Mouse (Mus musculus): ENCODE data around the gene Il9r.
A peak's percentile ranks its signal among the peaks of the same experiment; 100 is the strongest.
"Not testable (repeated sequence)": the region's sequence is repeated elsewhere in the genome, so short reads cannot be mapped to it uniquely, and the experiment has no call there.

Il9r gene

DNA sequence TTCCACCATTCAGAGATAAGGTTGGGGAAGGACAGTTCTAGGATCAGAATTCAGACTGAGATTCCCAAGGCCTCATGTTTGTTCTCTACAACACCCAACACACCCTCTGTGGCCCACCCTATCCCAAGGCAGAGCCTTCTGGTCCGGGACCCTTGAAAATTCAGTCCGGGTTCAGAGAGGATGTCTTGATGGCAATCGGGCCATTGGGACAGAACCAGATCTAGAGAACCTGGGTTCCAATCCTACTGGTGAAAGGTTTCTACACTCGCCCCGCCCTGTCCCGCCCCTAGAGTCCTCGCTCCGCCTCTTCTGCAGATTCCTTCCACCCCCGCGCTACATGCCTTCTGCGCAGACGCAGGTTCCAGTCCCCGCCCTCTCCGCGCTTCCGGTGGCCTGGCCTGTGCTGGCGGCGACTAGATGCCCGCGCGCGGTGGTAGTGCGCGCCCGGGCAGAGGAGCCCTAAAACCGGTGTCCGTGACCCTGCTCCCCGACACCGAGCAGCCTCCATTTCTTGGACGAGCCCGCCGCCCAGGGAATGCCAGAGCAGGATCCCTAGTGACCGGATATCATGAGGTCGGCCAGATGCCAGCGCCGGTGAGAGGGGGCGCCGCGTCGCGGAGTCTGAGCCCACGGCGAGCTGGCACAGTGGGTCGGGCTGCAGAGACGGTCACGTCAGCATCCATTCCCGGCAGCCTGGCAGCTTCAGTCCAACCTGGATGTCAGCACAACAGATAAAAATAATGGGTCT is 26.2 kb upstream of the Il9r start, which contains the start of gene Mpg:
Mpg (plus strand) TSS at position 382 of the 748 bp plus-strand sequence.
- DNase-seq (ENCODE audit: low read depth, low spot score) = peak; percentile 82

DNA sequence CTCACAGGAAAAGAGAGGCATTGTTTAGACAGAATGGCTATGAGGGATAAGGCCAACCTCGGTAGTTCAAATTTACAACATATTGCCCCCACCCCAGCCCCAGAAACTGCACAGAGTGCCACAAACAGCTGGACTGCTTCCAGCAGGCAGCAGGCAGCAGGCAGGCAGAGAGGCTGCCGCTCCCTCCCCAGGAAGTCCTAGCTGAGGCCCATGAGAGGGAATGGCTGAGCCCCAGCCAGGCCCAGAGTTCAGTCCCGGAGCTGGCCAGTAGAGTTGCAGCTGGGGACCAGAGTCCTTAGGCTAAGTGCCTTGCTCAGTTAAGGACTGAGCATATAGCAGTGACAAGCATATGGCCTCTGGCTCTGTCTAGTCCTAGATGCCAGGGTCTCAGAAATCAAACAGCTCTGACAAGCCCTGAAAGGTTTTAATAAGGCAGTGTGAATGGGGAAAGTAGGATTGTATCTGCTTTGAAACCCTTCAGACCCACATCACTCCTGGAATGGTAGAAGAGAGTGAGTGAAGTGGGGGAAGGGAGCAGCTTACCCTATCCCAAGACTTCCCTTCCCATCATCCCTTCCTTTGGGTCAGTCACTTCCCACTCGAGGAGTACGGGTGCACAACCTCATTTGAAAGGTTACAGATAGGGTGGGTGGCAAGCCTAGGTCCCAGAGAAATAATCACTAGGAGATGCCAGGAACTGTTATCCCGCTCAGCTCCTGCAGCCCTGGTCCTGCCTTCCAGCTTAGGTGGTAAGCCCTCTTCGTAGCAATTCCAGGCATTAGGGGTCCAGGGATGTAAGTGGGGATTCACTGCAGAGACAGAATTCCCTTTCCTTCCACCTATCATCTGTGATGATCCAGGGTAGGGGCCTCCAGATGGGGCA is 25.4 kb upstream of the Il9r start:
- DNase-seq (ENCODE audit: low read depth, low spot score) = no peak

DNA sequence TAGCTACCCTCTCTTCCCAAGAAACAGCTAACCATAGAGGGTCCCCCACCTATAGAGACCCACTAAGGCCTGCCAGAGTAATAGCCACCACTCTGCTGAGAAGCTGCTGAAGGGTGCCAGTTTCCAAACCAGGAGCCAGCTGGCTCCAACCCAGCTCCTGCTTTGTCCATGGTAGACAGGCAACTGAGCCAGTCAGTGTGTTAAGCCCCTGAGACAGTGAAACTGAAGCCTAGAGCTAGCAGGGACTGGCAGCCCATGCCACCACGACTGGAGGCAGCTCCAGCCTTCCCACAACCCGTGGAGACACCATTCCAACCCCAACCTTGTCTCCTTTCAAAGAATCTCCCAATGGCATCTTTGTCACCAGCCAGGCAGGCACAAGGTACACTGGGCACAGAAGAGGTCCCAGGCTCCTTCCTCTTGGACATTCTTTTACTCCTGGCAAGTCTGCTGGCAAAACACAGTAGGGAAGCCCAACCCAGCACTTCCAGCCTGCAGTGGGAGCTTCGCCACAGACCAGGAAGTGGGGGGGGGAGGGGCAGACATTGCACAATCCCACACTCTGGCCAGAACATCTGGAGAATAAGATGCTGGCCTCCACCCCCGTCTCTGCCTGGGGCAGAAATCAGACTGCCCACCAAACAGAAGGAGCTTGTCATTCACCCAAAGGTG is 24.5 kb upstream of the Il9r start:
- DNase-seq (ENCODE audit: low read depth, low spot score) = no peak

DNA sequence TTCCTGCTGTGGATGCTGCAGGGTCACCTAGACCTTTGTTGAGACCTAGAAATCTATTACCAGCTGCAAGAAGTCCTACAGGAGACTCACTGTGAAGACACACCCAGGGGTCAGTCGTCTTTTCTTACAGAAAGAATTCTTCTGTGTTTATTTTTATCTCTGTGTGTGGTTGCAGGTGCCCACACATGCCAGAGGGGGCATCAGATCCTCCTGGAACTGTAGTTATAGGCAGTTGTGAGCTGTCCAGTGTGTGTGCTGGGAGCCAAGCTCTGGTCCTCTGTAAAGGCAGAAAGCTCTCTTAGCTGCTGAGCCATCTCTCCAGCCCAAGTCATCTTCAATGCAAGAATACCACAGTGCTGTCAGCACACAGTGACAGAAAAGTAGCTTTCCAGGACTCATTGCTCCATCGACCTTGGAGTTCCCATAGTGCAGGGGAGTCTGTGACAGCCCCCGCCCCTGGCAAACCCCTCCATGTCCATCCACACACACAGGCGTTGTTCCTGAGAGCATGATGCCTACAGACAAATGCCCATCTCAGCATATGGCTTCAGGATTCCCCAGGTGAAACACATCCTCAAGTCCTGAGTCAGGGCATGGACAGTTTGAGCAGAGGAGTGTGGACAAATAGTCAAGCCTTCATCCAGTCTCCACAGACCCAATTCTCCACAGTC is 23.4 kb upstream of the Il9r start:
- no peak for DNase-seq (ENCODE audit: low read depth, low spot score)

DNA sequence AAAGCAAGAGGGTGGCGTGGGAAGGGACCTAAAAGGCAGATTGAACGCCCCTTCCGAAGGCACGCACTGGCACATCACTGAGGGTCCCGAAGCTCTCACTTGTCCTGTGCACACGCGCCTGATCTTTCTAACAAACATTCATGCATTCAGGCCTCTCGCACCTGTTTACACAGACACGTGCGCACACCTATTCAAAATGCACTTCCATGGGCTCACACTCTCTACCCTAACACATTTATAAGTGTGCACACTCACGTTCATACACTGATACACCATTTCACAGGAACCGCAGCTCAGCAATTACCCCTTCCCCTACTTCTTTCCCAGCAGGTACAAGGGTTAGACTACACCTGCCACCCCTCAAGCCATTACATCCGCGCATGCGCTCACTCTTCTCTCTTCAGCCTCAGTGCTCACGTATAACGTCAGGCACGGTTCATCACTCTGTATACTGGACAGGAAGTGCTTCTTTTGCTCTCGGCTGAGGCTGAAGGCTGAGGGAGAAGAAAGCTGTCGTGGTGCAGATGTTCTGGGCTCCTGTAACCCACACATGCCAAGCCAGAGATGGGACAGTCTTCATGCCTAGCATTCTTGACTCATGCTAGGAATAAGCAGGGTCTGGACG is 22.6 kb upstream of the Il9r start:
- DNase-seq (ENCODE audit: low read depth, low spot score) = no peak

DNA sequence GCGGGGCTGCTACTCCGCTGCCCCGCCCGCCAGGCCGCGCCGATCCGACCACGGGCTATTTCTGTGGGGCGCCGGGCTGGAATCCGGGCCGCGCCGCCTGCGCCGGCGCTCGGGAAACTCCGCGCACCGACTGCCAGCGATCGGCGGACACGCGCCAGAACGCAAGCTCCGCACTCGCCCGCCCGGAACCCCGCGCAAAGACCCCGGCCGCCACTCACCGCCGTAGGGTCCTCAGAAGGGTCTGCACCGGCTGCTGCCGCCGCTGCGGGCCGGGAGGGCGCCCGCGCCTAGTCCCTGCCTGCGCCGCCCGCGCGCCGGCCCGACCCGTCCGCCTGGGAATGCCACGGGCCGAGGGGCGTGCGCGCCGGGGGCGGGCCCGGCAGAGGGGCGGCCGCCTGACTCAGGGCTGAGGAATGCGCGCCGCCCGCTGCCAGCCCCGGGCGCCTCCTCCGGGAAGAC is 21.9 kb upstream of the Il9r start, which contains the start of gene Rhbdf1:
Rhbdf1 (minus strand) TSS at position 350 of the 459 bp plus-strand sequence.
- no peak for DNase-seq (ENCODE audit: low read depth, low spot score)

DNA sequence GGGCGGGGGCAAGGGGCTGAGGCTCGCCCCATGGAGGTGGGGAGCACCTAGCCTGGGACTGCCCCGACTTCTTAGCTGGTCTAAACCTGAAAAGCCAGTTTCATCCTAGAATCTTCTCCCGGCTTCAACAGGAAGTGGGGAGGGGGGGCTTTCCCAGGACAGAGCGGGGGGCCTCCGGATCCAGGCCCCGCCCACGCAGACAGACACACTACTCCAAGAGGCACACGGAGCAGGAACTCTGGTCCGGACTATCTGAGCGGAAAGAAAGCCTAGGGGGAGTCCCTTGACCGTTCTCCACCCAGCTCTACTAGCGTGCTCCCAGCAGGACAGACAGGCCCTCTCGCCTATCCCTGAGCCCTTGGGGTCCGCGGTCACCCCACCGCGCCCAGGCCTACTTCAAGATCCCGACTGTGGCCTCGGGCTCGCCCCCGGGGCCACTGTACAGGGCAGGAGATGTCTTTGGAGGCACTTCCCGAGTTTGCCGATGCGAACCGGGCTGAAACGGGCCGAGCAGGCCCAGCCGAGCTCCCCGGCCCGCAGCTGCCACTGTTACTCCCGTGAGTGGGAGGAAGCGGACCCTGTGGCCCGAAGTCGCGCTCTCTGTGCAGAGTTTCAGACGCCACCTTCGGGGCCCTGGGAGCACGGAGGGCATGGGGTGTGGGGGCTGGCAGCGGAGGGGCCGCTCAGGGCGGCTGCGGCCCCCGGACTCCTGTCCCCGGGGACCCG is 21.3 kb upstream of the Il9r start:
- DNase-seq (ENCODE audit: low read depth, low spot score) = no peak

DNA sequence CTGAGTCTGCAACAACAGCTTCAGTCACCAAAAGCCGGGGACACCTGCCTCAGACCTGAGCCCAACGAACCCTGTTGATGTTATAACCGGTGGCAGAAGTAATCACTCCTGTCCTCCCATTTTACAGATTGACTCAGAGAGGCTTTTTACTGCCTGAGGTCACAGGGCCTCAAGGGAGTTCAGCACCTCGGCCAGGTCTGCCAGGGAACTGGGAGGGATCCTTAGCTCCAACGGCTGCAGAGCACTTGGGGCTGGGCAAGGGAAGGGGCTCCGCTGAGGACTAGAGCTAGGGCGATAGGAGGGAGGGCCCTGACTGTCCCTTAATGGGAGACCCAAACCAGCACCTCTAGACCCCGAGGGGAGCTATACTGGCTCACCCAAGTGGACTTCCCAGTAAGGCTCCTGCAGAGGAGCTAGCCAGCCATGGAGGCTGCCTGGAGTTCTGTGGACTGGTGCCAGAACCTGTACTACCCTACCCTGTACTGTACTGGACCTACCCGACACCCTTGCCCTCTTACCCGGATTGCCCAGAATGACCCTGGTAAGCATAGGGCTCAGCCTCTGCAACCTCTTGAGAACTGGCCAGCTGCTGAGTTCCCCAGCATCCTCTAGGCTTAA is 20.6 kb upstream of the Il9r start:
- no peak for DNase-seq (ENCODE audit: low read depth, low spot score)

DNA sequence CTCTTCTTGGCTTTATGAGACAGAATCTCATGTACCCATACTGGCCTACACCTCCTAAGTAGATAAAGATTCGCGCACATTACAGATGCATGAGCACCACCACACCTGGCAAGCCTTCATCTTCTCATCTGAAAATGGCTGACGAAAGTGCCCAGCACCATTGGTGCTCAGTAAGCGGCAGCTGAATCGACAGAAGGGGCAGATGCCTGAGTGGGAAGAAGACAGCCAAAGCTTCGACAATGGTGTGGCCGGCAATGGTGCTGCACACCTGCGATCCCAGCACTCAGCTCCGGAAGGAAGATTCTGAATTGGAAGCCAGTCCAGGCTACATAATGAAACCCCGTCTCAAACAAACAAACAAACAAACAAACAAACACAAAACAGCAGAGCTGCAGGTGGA is 19.2 kb upstream of the Il9r start:
- DNase-seq (ENCODE audit: low read depth, low spot score) = no peak

DNA sequence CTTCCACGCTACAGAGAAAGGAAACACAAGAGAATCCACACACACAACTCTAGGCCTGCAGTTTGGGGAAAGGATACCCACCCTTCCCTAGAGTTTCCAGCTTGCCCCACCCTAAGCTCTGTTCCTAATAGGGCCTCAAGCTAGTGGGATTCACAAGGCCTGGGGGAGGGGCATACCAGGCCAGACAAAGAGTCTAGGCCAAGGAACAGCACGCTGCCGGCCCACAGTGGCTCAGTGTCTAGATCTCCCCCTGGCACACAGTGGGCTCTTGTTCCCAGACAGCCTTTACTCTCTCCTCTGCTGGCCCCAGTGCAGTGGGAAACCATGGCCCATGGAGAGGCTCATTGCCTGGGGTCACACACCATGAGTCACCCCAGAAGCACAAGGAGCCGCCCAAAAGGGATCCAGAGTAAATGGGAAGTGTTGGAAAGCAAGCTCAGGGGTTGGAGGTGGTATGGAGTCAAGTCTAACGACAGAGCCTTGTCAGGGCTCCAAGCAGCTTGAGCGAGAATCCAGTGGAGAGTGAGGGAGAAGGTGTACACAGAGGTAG is 18.5 kb upstream of the Il9r start:
- DNase-seq (ENCODE audit: low read depth, low spot score) = no peak

DNA sequence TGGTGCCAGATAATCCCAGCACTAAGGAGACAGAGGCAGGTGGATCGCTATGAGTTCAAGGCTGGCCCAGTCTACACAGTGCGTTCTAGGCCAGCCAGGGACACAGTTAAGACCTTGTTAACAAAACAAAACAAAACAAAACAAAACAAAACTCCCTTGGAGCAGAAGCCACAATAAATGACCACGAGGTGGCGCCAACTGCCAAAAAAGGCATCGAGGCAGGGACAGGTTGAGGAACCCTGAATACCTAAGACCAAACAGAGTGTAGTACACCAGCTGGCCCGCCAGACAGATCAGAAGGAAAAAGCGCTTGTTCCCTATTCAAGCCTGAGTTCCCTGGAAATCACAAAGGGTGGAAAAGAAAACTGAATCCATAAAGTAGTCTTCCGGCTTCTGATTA is 16.8 kb upstream of the Il9r start:
- no peak for DNase-seq (ENCODE audit: low read depth, low spot score)

DNA sequence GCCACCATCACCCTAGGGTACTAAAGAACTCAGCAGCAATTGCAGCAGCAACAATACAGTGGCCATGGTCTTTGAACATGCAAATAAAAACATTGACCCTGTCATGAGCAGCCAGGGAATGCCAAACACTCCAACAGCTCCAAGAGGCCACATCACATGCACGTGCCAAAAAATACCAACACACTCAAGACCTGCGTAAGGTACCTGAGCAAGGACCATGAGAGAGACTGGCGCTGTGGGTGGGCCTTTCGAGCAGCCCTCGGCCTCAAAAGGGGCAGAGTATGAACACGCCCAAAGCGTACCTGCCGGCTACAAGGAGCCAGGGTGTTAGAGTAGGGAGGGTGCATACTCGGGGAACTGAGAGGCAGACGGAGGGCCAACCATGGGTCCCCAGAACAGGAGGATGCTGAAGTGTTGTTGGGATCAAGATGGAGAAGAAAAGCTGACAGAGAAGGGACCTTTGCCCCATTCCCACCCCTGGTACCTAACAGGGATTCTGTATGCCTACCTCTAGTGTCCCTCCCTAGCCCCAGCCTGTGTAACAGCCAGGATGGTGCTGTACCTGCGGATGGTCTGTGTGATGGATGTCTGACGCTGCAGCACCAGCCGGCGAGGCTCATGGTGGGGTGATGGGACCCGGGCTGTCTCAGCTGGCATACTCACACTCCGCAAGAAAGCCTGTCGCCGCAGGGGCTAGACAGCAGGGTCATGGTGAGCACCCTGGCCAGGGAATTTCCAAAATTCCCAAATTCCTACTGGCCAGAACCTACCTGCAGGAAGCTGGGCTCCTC is 15.5 kb upstream of the Il9r start:
- no peak for DNase-seq (ENCODE audit: low read depth, low spot score)

DNA sequence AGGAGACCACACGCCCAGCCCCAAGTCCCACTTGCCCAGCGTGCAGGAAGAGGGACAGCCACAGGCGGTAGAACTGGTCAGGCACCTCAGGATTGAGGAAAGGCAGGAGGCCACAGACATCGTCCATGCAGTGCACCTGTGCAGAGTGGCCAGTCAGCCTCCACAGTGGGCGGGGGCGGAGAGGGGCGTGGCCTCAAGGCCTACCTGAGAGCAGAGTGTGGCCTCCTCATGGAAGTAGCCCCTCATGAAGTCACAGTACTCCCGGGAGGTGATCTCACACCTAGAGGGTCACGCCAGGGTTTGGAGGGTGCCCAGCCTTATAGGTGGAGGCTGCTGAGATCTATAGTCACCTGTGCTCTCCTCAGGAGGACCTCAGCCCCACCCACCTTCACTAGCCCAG is 10.5 kb upstream of the Il9r start:
- no peak for DNase-seq (ENCODE audit: low read depth, low spot score)

DNA sequence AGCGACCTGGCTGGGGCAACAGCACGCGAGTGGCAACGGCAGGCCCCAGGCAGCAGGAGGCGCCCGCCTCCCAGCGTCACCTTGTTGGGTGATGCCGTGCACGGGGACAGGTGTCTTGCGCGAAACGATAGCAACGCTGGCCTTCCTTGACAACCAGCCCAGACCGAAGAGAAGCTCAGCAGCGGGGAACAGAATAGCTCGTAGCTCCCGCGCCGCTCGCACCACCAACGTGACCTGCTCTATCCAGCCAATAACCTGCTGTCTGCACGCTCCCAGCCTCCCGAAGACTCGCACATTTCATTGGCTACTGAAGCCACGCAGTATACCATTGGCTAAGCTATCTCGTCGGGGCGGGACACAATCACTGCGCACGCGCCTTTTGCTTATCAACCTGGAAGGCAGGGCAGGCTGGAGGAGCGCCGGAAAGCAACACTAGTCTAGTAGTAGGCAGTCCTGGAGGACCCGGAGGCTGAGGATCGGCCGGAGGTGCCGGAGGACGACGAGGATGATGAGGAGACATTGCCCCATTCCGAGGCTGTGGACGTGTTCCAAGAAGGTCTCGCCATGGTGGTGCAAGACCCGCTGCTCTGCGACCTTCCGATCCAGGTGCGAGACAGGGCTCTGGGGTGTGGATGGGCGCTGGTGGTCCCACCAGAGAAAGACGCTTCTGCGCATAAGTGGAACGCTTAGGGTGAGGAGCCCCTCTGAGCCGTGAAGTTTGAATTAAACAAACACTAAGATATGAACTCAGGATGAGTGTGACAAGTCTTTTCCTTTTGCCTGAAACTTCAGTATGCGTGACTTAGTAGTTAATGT is 5.2 kb upstream of the Il9r start, which contains the start of gene Snrnp25:
Snrnp25 (plus strand) TSS at position 358 of the 816 bp plus-strand sequence.
- DNase-seq (ENCODE audit: low read depth, low spot score) = peak; percentile 97

DNA sequence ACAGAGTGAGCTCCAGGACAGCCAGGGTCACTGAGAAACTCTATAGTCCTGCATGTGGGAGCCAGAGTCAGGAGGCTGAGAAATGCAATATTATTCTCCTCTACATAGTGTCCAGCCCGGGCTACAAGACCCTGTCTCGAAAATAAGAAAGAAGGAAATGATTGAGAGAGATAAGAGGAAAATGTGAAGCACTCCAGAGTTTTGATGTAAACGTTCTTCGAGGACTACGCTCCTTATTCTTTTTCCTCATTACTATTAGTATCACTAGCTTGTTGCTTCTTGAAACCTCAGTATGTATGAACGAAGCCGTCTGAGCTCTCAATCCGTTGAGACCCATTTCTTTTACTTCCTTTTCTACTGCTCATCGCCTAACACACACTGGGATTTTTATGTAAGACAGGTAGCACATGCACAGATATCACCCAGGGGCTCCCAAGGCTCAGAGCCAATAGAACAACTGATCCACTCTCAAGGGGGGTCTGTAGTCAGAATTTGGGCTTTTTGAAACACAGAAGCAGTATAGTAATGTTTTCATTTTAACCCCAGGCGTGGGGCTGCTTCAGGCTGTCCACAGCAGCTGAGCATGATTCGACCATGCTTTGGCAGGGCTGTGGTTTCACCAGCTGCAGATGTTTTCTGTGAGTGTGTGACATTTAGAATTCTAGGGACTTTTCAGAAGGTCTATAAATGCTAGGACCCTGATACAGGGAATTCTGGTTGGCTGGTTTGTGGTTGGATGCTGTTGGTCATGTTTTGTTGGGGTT is 2.0 kb upstream of the Il9r start:
- no peak for DNase-seq (ENCODE audit: low read depth, low spot score)

DNA sequence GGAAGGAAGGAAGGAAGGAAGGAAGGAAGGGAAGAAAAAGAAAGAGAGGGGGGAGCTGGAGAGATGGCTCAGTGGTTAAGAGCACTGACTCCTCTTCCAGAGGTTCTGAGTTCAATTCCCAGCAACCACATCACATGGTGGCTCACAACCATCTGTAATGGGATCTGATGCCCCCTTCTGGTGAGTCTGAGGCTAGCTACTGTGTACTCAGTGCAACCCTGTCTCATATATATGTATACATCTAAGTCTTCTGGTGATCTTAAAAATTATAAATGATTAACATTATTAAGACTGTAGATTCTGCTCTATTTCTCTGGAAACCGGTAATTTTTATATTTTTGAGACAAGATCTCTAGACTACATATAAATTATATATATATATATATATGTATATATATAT is 913 bp upstream of the Il9r start:
- not testable (repeated sequence) for DNase-seq (ENCODE audit: low read depth, low spot score)

DNA sequence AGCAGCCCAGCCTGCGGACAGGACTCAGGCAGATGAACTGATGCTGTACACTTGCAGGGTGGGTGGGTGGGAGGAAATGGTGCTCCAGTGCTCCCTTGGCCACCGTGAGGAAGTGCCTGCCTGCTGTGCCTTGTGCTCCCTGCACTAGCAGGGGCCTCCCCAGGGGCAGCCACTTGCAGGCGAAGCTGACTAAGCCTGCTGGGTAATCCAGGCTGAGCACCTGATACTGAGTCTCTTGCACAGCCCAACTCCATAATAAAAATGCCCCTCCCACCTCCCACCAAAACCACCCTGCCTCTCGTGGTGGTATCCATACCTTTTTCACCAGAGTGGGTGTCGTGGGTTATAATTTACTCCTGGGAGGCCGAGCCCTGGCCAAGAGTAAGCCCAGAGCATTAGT is 849 bp downstream of the Il9r start:
- DNase-seq (ENCODE audit: low read depth, low spot score) = no peak

Data from forelimb bud, embryonic 11.5 days (tissue).